20 mouse cellular contexts compared by ENCODE assay signal in the genomic region with DNA sequence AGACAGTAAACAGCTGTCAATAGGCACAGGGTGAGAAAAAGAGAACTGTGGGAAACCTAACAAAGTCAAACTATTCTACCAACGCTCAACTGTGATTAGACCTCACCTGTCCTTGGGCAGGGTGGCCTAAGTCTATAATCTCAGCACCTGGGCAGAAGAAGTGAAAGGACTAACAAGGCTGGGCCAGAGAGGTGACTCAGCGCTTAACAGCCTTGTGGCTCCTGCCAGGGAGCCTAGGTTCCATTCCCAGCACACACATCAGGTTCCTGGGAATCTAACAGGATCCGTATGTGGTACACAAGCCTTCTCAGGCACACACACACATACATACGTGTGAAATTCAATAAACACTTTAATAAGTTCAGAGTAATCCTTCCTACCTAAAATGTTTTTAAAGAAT. TPM values are rescaled to one million over a fixed set of nuclear protein-coding genes. Genes with fewer than 3 reads are reported as not detected.
DNase-seq lines count a peak whose midpoint lies in the region; ATAC-seq and TF ChIP-seq lines count a peak whose summit lies in the region.
"Had no signal": no experiment of that assay in that cellular context is flagged by ENCODE, and none has a peak within 500 bp of the region (broad histone marks: within the 10 kb centered on the region; RNA-seq: fewer than 3 reads in every experiment).

No protein-coding gene starts in this region.

- 83% methylated on average over 4 of the region's 4 CpGs for WGBS in embryonic facial prominence, embryonic 13.5 days
- WGBS in embryonic facial prominence, embryonic 10.5 days, result 92% methylated on average over 4 of the region's 4 CpGs
- 86% methylated on average over 4 of the region's 4 CpGs for WGBS in kidney, embryonic 14.5 days
- WGBS in liver, embryonic 13.5 days (ENCODE audit: insufficient replicate concordance), result 85% methylated on average over 4 of the region's 4 CpGs
- 80% methylated on average over 4 of the region's 4 CpGs for WGBS in liver, embryonic 12.5 days (ENCODE audit: insufficient replicate concordance)
- WGBS in stomach, postnatal 0 days, result 64% methylated on average over 4 of the region's 4 CpGs

- H3K27me3 ChIP-seq in embryonic facial prominence, embryonic 13.5 days, result no peaks in the 10 kb centered on the region
- no peaks in the 10 kb centered on the region for H3K27me3 ChIP-seq in embryonic facial prominence, embryonic 10.5 days (replicated peaks; ENCODE audit: low read depth, poor library complexity, severe bottlenecking)
- no peaks in the 10 kb centered on the region for H3K27me3 ChIP-seq in kidney, embryonic 14.5 days (ENCODE audit: control insufficient read depth, insufficient read depth, low read length)
- H3K27me3 ChIP-seq in liver, embryonic 13.5 days, result no peaks in the 10 kb centered on the region
- H3K27me3 ChIP-seq in liver, embryonic 12.5 days (replicated peaks), result no peaks in the 10 kb centered on the region
- no peaks in the 10 kb centered on the region for H3K27me3 ChIP-seq in stomach, postnatal 0 days (ENCODE audit: control insufficient read depth, insufficient read depth, low read length)
- H3K27me3 ChIP-seq: forebrain, embryonic 12.5 days; midbrain, embryonic 15.5 days; neural tube, embryonic 13.5 days had no signal

- peak overlapping the region; percentile 72 for H3K27ac ChIP-seq in embryonic facial prominence, embryonic 13.5 days
- H3K27ac ChIP-seq in embryonic facial prominence, embryonic 10.5 days (replicated peaks), result no peak overlapping the region
- H3K27ac ChIP-seq in kidney, embryonic 14.5 days (ENCODE audit: low read depth, low read length), result 0 out of 2 replicates have a peak overlapping the region, but pooled peaks have one; percentile 39
- peak overlapping the region; percentile 10; the same call in 1 of the 2 replicates for H3K27ac ChIP-seq in liver, embryonic 13.5 days
- no peak overlapping the region for H3K27ac ChIP-seq in liver, embryonic 12.5 days
- peak overlapping the region; percentile 70; the same call in 1 of the 2 replicates for H3K27ac ChIP-seq in stomach, postnatal 0 days (replicated peaks)
- H3K27ac ChIP-seq: forebrain, embryonic 12.5 days; hindbrain, embryonic 10.5 days; macrophage; midbrain, embryonic 15.5 days had no signal

- no peaks in the 10 kb centered on the region for H3K9me3 ChIP-seq in embryonic facial prominence, embryonic 13.5 days
- no peaks in the 10 kb centered on the region for H3K9me3 ChIP-seq in embryonic facial prominence, embryonic 10.5 days
- no peaks in the 10 kb centered on the region for H3K9me3 ChIP-seq in kidney, embryonic 14.5 days (ENCODE audit: control insufficient read depth, low read length)
- H3K9me3 ChIP-seq in liver, embryonic 13.5 days (replicated peaks), result no peaks in the 10 kb centered on the region
- H3K9me3 ChIP-seq in liver, embryonic 12.5 days (replicated peaks), result no peaks in the 10 kb centered on the region
- no peaks in the 10 kb centered on the region for H3K9me3 ChIP-seq in stomach, postnatal 0 days (ENCODE audit: control insufficient read depth, low read length)
- H3K9me3 ChIP-seq: forebrain, embryonic 12.5 days; hindbrain, embryonic 10.5 days; midbrain, embryonic 15.5 days; neural tube, embryonic 13.5 days had no signal

- H3K4me1 ChIP-seq in embryonic facial prominence, embryonic 13.5 days, result peaks cover 33% of the 10 kb centered on the region
- H3K4me1 ChIP-seq in embryonic facial prominence, embryonic 10.5 days, result peaks cover 19% of the 10 kb centered on the region
- H3K4me1 ChIP-seq in kidney, embryonic 14.5 days (ENCODE audit: control insufficient read depth, insufficient read depth, low read length), result peaks cover 32% of the 10 kb centered on the region
- H3K4me1 ChIP-seq in liver, embryonic 13.5 days (replicated peaks), result peaks cover 57% of the 10 kb centered on the region
- peaks cover 61% of the 10 kb centered on the region for H3K4me1 ChIP-seq in liver, embryonic 12.5 days
- H3K4me1 ChIP-seq in stomach, postnatal 0 days (replicated peaks; ENCODE audit: control insufficient read depth, insufficient read depth), result peaks cover 4% of the 10 kb centered on the region
- H3K4me1 ChIP-seq: hindbrain, embryonic 10.5 days had no signal

- no peak for DNase-seq in embryonic facial prominence, embryonic 10.5 days (ENCODE audit: low spot score)
- no peak for DNase-seq in kidney, adult 18-20 months
- no peak for DNase-seq in liver, embryonic 13.5 days
- DNase-seq in stomach, postnatal 0 days (ENCODE audit: low spot score), result no peak
- DNase-seq in ovary, postnatal 14 days (ENCODE audit: low spot score), result no peak
- DNase-seq: adrenal gland, postnatal 10 days; cerebellum, adult 8-10 months; right cerebral cortex, adult 18-20 months; thymus, postnatal 14 days had no signal

- no peak overlapping the region for H3K9ac ChIP-seq in embryonic facial prominence, embryonic 13.5 days
- no peak overlapping the region for H3K9ac ChIP-seq in kidney, embryonic 14.5 days (ENCODE audit: low read depth, low read length)
- H3K9ac ChIP-seq in liver, embryonic 13.5 days, result no peak overlapping the region
- no peak overlapping the region for H3K9ac ChIP-seq in liver, embryonic 12.5 days
- H3K9ac ChIP-seq in stomach, postnatal 0 days (ENCODE audit: low read length), result no peak overlapping the region
- H3K9ac ChIP-seq: forebrain, embryonic 12.5 days; midbrain, embryonic 15.5 days; neural tube, embryonic 13.5 days had no signal

- H3K4me3 ChIP-seq in embryonic facial prominence, embryonic 13.5 days, result no peak overlapping the region
- H3K4me3 ChIP-seq in embryonic facial prominence, embryonic 10.5 days, result no peak overlapping the region
- no peak overlapping the region for H3K4me3 ChIP-seq in kidney, embryonic 14.5 days (ENCODE audit: low read length)
- H3K4me3 ChIP-seq in liver, embryonic 13.5 days (replicated peaks), result no peak overlapping the region
- H3K4me3 ChIP-seq in liver, embryonic 12.5 days, result no peak overlapping the region
- no peak overlapping the region for H3K4me3 ChIP-seq in stomach, postnatal 0 days (ENCODE audit: low read depth, low read length)
- H3K4me3 ChIP-seq: forebrain, embryonic 12.5 days; hindbrain, embryonic 10.5 days; layer of hippocampus, adult 2 months; midbrain, embryonic 15.5 days; myocyte; neural tube, embryonic 13.5 days had no signal

- H3K4me2 ChIP-seq in embryonic facial prominence, embryonic 13.5 days, result no peak overlapping the region
- no peak overlapping the region for H3K4me2 ChIP-seq in kidney, embryonic 14.5 days (replicated peaks; ENCODE audit: low read depth, low read length)
- H3K4me2 ChIP-seq in liver, embryonic 13.5 days, result no peak overlapping the region
- H3K4me2 ChIP-seq in liver, embryonic 12.5 days, result no peak overlapping the region
- no peak overlapping the region for H3K4me2 ChIP-seq in stomach, postnatal 0 days (replicated peaks; ENCODE audit: low read depth)
- H3K4me2 ChIP-seq: forebrain, embryonic 12.5 days; midbrain, embryonic 15.5 days; neural tube, embryonic 13.5 days had no signal

- no peak for TF ChIP-seq EP300 in stomach, postnatal 0 days (optimal IDR thresholded peaks at IDR 0.05)

- peaks cover 33% of the 10 kb centered on the region for H3K36me3 ChIP-seq in embryonic facial prominence, embryonic 13.5 days
- peaks cover 39% of the 10 kb centered on the region for H3K36me3 ChIP-seq in embryonic facial prominence, embryonic 10.5 days (replicated peaks)
- peaks cover 37% of the 10 kb centered on the region for H3K36me3 ChIP-seq in kidney, embryonic 14.5 days (ENCODE audit: control insufficient read depth, insufficient read depth, low read length)
- peaks cover 46% of the 10 kb centered on the region for H3K36me3 ChIP-seq in liver, embryonic 13.5 days
- peaks cover 55% of the 10 kb centered on the region for H3K36me3 ChIP-seq in liver, embryonic 12.5 days
- peaks cover 13% of the 10 kb centered on the region for H3K36me3 ChIP-seq in stomach, postnatal 0 days (ENCODE audit: control insufficient read depth, insufficient read depth, low read length)

- TF ChIP-seq CTCF in stomach, postnatal 0 days (IDR thresholded peaks at IDR 0.05; ENCODE audit: low read depth), result no peak

- ATAC-seq in embryonic facial prominence, embryonic 13.5 days (ENCODE audit: insufficient number of reproducible peaks, insufficient read depth, low FRiP score, low TSS enrichment, low read depth), result no peak
- no peak for ATAC-seq in kidney, embryonic 14.5 days (ENCODE audit: low FRiP score, low TSS enrichment)
- no peak for ATAC-seq in liver, embryonic 13.5 days (ENCODE audit: low read depth)
- ATAC-seq in liver, embryonic 12.5 days, result no peak
- peak; percentile 45 for ATAC-seq in stomach, postnatal 0 days (ENCODE audit: low FRiP score, low TSS enrichment)
- ATAC-seq: hindbrain, postnatal 0 days; midbrain, embryonic 15.5 days had no signal

RNA-seq across cellular contexts. Expression of a gene that starts 13.5 kb away (rescaled TPM):
- 659 and 793 TPM in 2 replicates for polyA plus RNA-seq in embryonic facial prominence, embryonic 13.5 days (2015; fragmentation: Nextera tagmentation; extraction: Ambion mirVana)
- 197 and 226 TPM in 2 replicates for polyA plus RNA-seq in embryonic facial prominence, embryonic 10.5 days (2016; fragmentation: Nextera tagmentation; extraction: Ambion mirVana)
- polyA plus RNA-seq in kidney, embryonic 14.5 days (2014; fragmentation: Nextera tagmentation; extraction: Ambion mirVana), result 796 and 844 TPM in 2 replicates
- polyA plus RNA-seq in liver, embryonic 13.5 days (2015; fragmentation: Nextera tagmentation; extraction: Ambion mirVana), result 405 and 461 TPM in 2 replicates
- polyA plus RNA-seq in liver, embryonic 12.5 days (2016; fragmentation: Nextera tagmentation; extraction: Ambion mirVana), result 395 and 399 TPM in 2 replicates
- 1,381 and 1,408 TPM in 2 replicates for polyA plus RNA-seq in stomach, postnatal 0 days (2015; fragmentation: Nextera tagmentation; extraction: Ambion mirVana)

RNA-seq across cellular contexts. Expression of a gene that starts 46.0 kb away (rescaled TPM):
- 19.1 and 27.9 TPM in 2 replicates for polyA plus RNA-seq in embryonic facial prominence, embryonic 13.5 days (2015; fragmentation: Nextera tagmentation; extraction: Ambion mirVana)
- 24.4 and 29.3 TPM in 2 replicates for polyA plus RNA-seq in embryonic facial prominence, embryonic 10.5 days (2016; fragmentation: Nextera tagmentation; extraction: Ambion mirVana)
- 29.9 and 32.7 TPM in 2 replicates for polyA plus RNA-seq in kidney, embryonic 14.5 days (2014; fragmentation: Nextera tagmentation; extraction: Ambion mirVana)
- polyA plus RNA-seq in liver, embryonic 13.5 days (2015; fragmentation: Nextera tagmentation; extraction: Ambion mirVana), result 16.6 and 18.5 TPM in 2 replicates
- polyA plus RNA-seq in liver, embryonic 12.5 days (2016; fragmentation: Nextera tagmentation; extraction: Ambion mirVana), result 30.1 and 33.3 TPM in 2 replicates
- polyA plus RNA-seq in stomach, postnatal 0 days (2015; fragmentation: Nextera tagmentation; extraction: Ambion mirVana), result 13.8 and 15.4 TPM in 2 replicates

Comparison
In these comparisons a context has a peak if more than half of its experiments do, and no peak if none do; other contexts are left out.
1. H3K27ac ChIP-seq: peak in embryonic facial prominence, embryonic 13.5 days (single experiment), kidney, embryonic 14.5 days (single experiment), liver, embryonic 13.5 days (single experiment) and stomach, postnatal 0 days (single experiment); none in embryonic facial prominence, embryonic 10.5 days (single experiment) and liver, embryonic 12.5 days (single experiment).